Mouse (Mus musculus): Measurements from ENCODE around the gene Grin3b.

GRCm38 (mm10) chr10:79985334-79986231 lies 15.1 kb downstream of the Grin3b start:
- TF ChIP-seq CTCF (IDR thresholded peaks at IDR 0.05; ENCODE audit: low read depth), result no peak
- TF ChIP-seq EP300 (IDR thresholded peaks at IDR 0.05; ENCODE audit: low read depth), result no peak

All from liver, embryonic 14.5 days (tissue).